Mouse (Mus musculus) liver, embryonic 15.5 days (tissue): ENCODE measurements around the gene Enox1. TPM values are rescaled to one million over a fixed set of nuclear protein-coding genes. Genes with fewer than 3 reads are reported as not detected.

Source experiments
- ATAC-seq: fragments of 200-750 bp; cut with Nextera tagmentation; 2 replicates; pipeline ENCODE4 v1.8.0; 2017; ENCODE audit warnings: moderate number of reproducible peaks, mild to moderate bottlenecking, moderate library complexity; ENCODE audit not compliant: insufficient read depth
- H3K27ac ChIP-seq: fragments of 300-500 bp; sonication (generic); replicated peaks from 2 replicates; pipeline ENCODE4 v1.5.1; 2015; ENCODE audit warnings: mild to moderate bottlenecking, inconsistent platforms
- H3K27me3 ChIP-seq: fragments of 300-500 bp; sonication (generic); 2 replicates; pipeline ENCODE4 v1.6.1; 2015; ENCODE audit warnings: mild to moderate bottlenecking, inconsistent platforms
- H3K36me3 ChIP-seq: fragments of 300-500 bp; sonication (generic); replicated peaks from 2 replicates; pipeline ENCODE4 v1.6.1; 2015; ENCODE audit warnings: moderate library complexity, mild to moderate bottlenecking, inconsistent platforms
- H3K4me1 ChIP-seq: fragments of 300-500 bp; sonication (generic); replicated peaks from 2 replicates; pipeline ENCODE4 v1.6.1; 2015; ENCODE audit warnings: inconsistent platforms
- H3K4me2 ChIP-seq: fragments of 300-500 bp; sonication (generic); 2 replicates; pipeline ENCODE4 v1.6.1; 2015; ENCODE audit warnings: moderate library complexity, mild to moderate bottlenecking, inconsistent platforms
- H3K4me3 ChIP-seq: fragments of 300-500 bp; sonication (generic); replicated peaks from 2 replicates; pipeline ENCODE4 v1.5.1; 2015; ENCODE audit warnings: mild to moderate bottlenecking, inconsistent platforms
- H3K9ac ChIP-seq: fragments of 300-500 bp; sonication (generic); 2 replicates; pipeline ENCODE4 v1.6.1; 2015; ENCODE audit warnings: moderate library complexity, mild to moderate bottlenecking, inconsistent platforms
- H3K9me3 ChIP-seq: fragments of 300-500 bp; sonication (generic); replicated peaks from 2 replicates; pipeline ENCODE4 v1.6.1; 2016; ENCODE audit warnings: inconsistent platforms
- WGBS: fragments of 180-500 bp; shearing (Covaris S2); methylation state at CpG from one replicate; pipeline ENCODE4 v1.1.7; 2015; ENCODE audit warnings: mixed read lengths; ENCODE audit not compliant: insufficient replicate concordance; 5-methylcytosine and 5-hydroxymethylcytosine counted together
- polyA plus RNA-seq: library from polyadenylated mRNA; unstranded; fragments of >200 nt; fragmentation: Nextera tagmentation; extraction: Ambion mirVana; gene quantifications from 2 replicates; pipeline ENCODE4 v1.2.1, GENCODE M21; 2015

The Enox1 gene
- polyA plus RNA-seq, 1 experiment from 2014 or later: 0.35 TPM

- H3K4me1 ChIP-seq: no peaks in the 10 kb centered on the region
- H3K9ac ChIP-seq: no peak overlapping the region
- no peaks in the 10 kb centered on the region for H3K9me3 ChIP-seq
- H3K4me3 ChIP-seq: no peak overlapping the region
- H3K27ac ChIP-seq: no peak overlapping the region
- no peaks in the 10 kb centered on the region for H3K27me3 ChIP-seq
- no peak overlapping the region for H3K4me2 ChIP-seq
- 76% methylated on average over 6 of the region's 6 CpGs for WGBS
- H3K36me3 ChIP-seq: no peaks in the 10 kb centered on the region
- no peak for ATAC-seq
Observed at GRCm38 (mm10) chr14:77255711-77256110, 99.1 kb downstream of the Enox1 start.

DNA sequence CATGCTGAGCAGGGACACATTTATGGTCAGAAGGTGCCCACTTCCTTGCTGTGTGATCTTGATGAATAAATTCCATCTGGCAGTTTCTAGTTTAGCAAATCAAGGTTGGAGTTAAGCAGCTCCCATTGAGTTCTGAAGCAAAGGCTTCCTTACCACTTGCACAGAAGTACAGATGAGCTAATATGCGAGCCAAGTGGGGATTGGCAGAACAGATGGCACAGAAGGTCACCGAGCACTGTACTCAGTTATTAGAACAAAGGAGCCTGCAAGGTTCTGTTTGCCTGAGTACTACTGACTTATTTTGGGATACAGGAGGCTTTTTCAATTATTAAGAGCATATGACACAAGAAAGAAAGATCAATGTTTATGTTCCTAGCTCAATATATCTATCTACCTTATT is 100.4 kb downstream of the Enox1 start:
- no peak for ATAC-seq
- H3K9me3 ChIP-seq: no peaks in the 10 kb centered on the region

DNA sequence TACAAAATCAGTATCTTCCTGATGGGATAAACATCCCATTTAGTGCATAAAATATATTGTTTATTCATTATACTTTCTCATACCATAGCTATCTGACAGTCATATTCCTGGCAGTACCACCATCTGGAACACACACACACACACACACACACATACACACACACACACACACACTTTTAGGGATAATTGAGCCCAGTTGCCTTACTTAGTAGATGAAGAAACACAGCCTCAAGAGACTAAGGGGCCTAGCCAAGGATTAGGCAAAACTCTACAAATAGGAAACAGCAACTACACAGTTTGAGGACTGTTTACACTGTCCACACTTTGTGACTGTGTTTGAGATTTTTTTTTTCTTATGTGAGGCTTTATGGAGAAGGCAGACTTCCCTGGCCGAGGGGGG is 100.9 kb downstream of the Enox1 start:
- no peaks in the 10 kb centered on the region for H3K27me3 ChIP-seq
- WGBS: 62% methylated on average over 1 of the region's 1 CpGs

More for the DNA sequence above, 100.4 kb downstream of the Enox1 start:
- Histone ChIP-seq H3K27ac (no peak overlapping the region), H3K4me1 (no peaks in the 10 kb centered on the region), H3K27me3 (no peaks in the 10 kb centered on the region), H3K4me2 (no peak overlapping the region), H3K4me3 (no peak overlapping the region), H3K36me3 (no peaks in the 10 kb centered on the region), H3K9ac (no peak overlapping the region)
- WGBS: 56% methylated on average over 2 of the region's 2 CpGs

GRCm38 (mm10) chr14:77258186-77258585 is 101.6 kb downstream of the Enox1 start:
- H3K4me1 ChIP-seq: no peaks in the 10 kb centered on the region
- no peak overlapping the region for H3K4me2 ChIP-seq
- no peak overlapping the region for H3K9ac ChIP-seq
- H3K9me3 ChIP-seq: no peaks in the 10 kb centered on the region
- H3K4me3 ChIP-seq: no peak overlapping the region
- no peaks in the 10 kb centered on the region for H3K27me3 ChIP-seq
- 46% methylated on average over 4 of the region's 4 CpGs for WGBS
- H3K27ac ChIP-seq: no peak overlapping the region
- no peaks in the 10 kb centered on the region for H3K36me3 ChIP-seq
- ATAC-seq: no peak

More for the DNA sequence above, 100.9 kb downstream of the Enox1 start:
- no peak for ATAC-seq
- Histone ChIP-seq H3K36me3 (no peaks in the 10 kb centered on the region), H3K9me3 (no peaks in the 10 kb centered on the region), H3K4me2 (no peak overlapping the region), H3K9ac (no peak overlapping the region), H3K27ac (no peak overlapping the region), H3K4me1 (no peaks in the 10 kb centered on the region), H3K4me3 (no peak overlapping the region)

- H3K4me3 ChIP-seq: no peak overlapping the region
- no peak overlapping the region for H3K4me2 ChIP-seq
- no peak overlapping the region for H3K27ac ChIP-seq
- WGBS: 73% methylated on average over 5 of the region's 5 CpGs
- no peaks in the 10 kb centered on the region for H3K36me3 ChIP-seq
- ATAC-seq: no peak
- no peaks in the 10 kb centered on the region for H3K27me3 ChIP-seq
- H3K9ac ChIP-seq: no peak overlapping the region
- no peaks in the 10 kb centered on the region for H3K9me3 ChIP-seq
- H3K4me1 ChIP-seq: no peaks in the 10 kb centered on the region
Observed at GRCm38 (mm10) chr14:77259686-77260085, 103.1 kb downstream of the Enox1 start.

- Histone ChIP-seq H3K9me3 (no peaks in the 10 kb centered on the region), H3K36me3 (no peaks in the 10 kb centered on the region), H3K27me3 (no peaks in the 10 kb centered on the region), H3K27ac (no peak overlapping the region), H3K4me1 (no peaks in the 10 kb centered on the region), H3K9ac (no peak overlapping the region), H3K4me2 (no peak overlapping the region), H3K4me3 (no peak overlapping the region)
- ATAC-seq: no peak
- 55% methylated on average over 4 of the region's 4 CpGs for WGBS
Observed at GRCm38 (mm10) chr14:77260107-77260506, 103.5 kb downstream of the Enox1 start.

DNA sequence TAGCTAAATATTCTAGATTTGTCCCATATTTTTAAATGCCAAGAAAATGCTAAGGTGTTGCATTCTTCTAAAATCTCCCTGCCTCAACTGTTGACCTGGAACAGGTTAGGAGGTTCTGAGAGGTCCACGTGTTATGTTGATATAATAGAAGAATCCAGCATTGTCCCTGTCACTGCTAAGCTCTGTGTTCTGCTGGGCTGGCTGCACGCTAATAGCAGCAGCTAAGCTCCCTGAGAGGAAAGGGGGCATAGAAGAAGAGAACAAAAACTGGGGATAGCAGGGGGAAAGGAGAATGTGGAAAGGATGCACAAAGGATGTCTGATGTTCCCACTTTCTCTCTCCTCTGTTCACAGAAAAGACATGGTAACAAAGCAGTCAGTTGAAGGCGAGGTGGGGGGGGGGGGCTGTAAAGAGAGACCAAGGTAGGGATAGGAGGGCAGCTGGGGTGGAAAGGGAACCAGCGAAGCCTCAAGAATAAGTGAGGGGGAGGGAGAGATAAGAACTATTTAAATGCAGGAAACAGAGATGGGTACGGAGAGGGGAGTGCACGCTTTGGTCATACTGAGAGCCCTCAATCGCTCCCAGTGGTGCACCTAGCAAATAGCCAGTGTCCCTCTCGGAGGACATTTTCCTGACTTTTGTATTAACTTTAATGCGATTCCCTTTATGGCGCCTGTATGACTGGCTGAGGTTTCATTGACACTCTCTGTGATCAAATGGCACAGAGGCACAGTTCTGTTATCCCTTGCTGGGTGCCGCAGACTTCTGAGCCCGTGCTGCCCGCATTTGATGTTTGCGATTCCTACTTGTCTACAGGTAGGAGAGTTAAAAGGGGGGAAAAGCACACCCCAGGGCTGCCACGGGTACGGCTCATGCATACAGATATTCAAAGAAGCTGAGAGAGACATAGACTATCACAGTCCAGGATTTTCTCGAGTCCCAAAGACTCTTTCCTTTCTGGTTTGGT is 110.5 kb downstream of the Enox1 start:
- Histone ChIP-seq H3K4me3 (no peak overlapping the region), H3K36me3 (no peaks in the 10 kb centered on the region), H3K4me2 (no peak overlapping the region), H3K9me3 (no peaks in the 10 kb centered on the region), H3K27me3 (no peaks in the 10 kb centered on the region), H3K4me1 (no peaks in the 10 kb centered on the region), H3K27ac (no peak overlapping the region), H3K9ac (no peak overlapping the region)
- WGBS: 62% methylated on average over 17 of the region's 17 CpGs
- ATAC-seq: no peak

DNA sequence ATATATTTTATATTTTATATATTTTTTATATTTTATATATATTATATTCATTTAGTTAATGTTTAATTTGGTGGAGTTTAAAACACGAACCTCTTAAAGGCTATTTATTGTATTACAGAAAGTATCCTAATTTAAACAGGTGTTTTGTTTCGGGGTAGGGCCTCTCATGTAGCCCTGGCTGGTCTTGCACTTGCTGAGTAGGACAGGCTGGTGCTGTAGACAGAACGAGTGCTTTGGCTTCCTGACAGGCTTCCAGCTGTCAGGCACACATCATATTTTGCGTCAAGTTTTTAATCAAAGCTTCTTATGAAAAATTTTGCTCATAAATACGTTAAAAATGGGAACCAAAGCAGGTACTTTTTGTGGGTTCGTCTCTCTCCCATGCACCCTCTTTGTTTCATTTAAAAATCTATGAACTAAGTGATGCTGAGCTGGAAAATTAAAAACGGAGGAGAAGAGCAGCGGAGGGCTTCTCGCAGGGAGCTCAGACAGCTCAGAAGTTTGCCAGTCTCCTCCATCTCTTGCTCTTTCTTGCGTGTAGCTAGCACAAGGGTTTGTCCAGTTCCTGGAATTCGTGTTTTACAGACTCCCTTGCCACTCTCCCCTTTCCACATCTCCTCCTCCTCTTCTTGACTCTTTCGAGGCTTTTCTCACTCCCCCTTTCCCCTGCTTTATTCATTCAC is 115.8 kb downstream of the Enox1 start:
- no peaks in the 10 kb centered on the region for H3K9me3 ChIP-seq
- H3K4me3 ChIP-seq: no peak overlapping the region
- WGBS: 63% methylated on average over 12 of the region's 12 CpGs
- H3K9ac ChIP-seq: no peak overlapping the region
- no peak overlapping the region for H3K4me2 ChIP-seq
- H3K27ac ChIP-seq: no peak overlapping the region
- H3K27me3 ChIP-seq: no peaks in the 10 kb centered on the region
- no peaks in the 10 kb centered on the region for H3K36me3 ChIP-seq
- H3K4me1 ChIP-seq: no peaks in the 10 kb centered on the region
- no peak for ATAC-seq

DNA sequence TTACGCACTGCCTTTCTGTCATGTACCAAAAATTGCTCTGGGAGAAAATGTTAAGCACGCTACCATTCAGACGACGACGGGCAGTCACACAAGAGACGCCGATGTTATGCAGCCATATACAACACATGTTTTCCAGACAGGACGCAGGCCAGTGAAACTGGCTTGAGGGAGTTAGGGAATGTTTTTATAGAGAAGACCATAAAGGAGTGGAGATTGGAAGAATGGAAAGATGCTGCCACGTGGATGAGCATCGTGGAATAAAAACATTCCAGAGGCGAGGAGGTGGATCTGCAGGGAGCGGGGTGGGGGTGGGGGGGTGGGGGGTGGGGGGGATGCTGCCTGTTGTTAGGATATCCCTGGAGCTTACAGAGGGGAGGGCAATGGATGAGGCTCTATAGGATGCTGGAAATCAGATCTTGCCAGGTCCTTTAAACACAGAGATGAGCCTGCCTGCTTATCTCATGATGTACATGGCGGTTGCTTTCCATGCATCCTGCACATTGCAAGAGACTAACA is 116.4 kb downstream of the Enox1 start:
- Histone ChIP-seq H3K4me1 (no peaks in the 10 kb centered on the region), H3K4me2 (no peak overlapping the region), H3K9ac (no peak overlapping the region), H3K36me3 (no peaks in the 10 kb centered on the region), H3K27me3 (no peaks in the 10 kb centered on the region), H3K27ac (no peak overlapping the region), H3K9me3 (no peaks in the 10 kb centered on the region), H3K4me3 (no peak overlapping the region)
- ATAC-seq: no peak
- WGBS: 75% methylated on average over 13 of the region's 13 CpGs

- H3K36me3 ChIP-seq: no peaks in the 10 kb centered on the region
- H3K9ac ChIP-seq: no peak overlapping the region
- H3K9me3 ChIP-seq: no peaks in the 10 kb centered on the region
- no peak for ATAC-seq
- no peaks in the 10 kb centered on the region for H3K27me3 ChIP-seq
- no peak overlapping the region for H3K27ac ChIP-seq
- no peaks in the 10 kb centered on the region for H3K4me1 ChIP-seq
- H3K4me3 ChIP-seq: no peak overlapping the region
- no peak overlapping the region for H3K4me2 ChIP-seq
- 34% methylated on average over 6 of the region's 6 CpGs for WGBS
Observed at GRCm38 (mm10) chr14:77273721-77274120, 117.2 kb downstream of the Enox1 start.

DNA sequence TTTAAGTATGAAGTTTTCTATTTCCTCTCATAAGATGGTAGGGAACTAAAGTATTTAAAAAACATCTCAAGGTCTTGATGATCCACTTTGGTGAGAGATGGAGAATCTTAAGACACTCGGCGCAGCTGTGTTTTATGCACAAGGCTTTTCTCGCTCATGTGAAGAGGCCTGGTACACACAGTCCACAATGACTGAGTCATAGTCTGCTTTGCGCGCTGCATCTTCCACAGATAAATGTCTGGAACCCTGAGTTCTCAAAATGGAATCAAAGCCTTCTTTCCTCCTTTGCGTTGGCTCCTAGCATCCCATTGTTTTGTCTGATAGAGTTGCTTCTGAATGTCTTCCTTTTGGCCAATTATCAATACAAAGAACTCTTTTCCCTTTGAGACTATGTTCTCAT is 119.0 kb downstream of the Enox1 start:
- WGBS: 80% methylated on average over 6 of the region's 6 CpGs
- H3K4me2 ChIP-seq: no peak overlapping the region
- no peak overlapping the region for H3K9ac ChIP-seq
- no peaks in the 10 kb centered on the region for H3K4me1 ChIP-seq
- no peaks in the 10 kb centered on the region for H3K36me3 ChIP-seq
- no peak for ATAC-seq
- H3K4me3 ChIP-seq: no peak overlapping the region
- no peak overlapping the region for H3K27ac ChIP-seq
- no peaks in the 10 kb centered on the region for H3K27me3 ChIP-seq
- H3K9me3 ChIP-seq: no peaks in the 10 kb centered on the region
